Mouse (Mus musculus): ENCODE data around the gene Fsd1. TPM values are rescaled to one million over a fixed set of nuclear protein-coding genes. Genes with fewer than 3 reads are reported as not detected.

Fsd1 gene
- 1.0 and 7.0 TPM in 2 replicates for polyA plus RNA-seq (2012; rRNA removed; ENCODE audit: low replicate concordance)

GRCm38 (mm10) chr17:55986030-55986961, at the start of gene Fsd1:
Gene Fsd1, plus strand, starts transcription at chr17:55986509.

GRCm38 (mm10) chr17:55949400-55949799, 36.9 kb upstream of the Fsd1 start, which contains the start of gene Zfp119b:
Gene Zfp119b, minus strand, starts transcription at chr17:55949500.

GRCm38 (mm10) chr17:55952447-55953027, 33.8 kb upstream of the Fsd1 start, which contains the start of gene Ebi3:
Gene Ebi3, plus strand, starts transcription at chr17:55952640.

GRCm38 (mm10) chr17:55958918-55959728, 27.2 kb upstream of the Fsd1 start, which contains the start of gene Yju2:
Gene Yju2, plus strand, starts transcription at chr17:55959099.

GRCm38 (mm10) chr17:55969966-55970891, 16.1 kb upstream of the Fsd1 start, which contains the start of gene Shd:
Gene Shd, plus strand, starts transcription at chr17:55970467.

GRCm38 (mm10) chr17:56005415-56006061, 19.2 kb downstream of the Fsd1 start, which contains the start of the genes Stap2 and Mpnd:
Gene Stap2, minus strand, starts transcription at chr17:56005584.
Gene Mpnd, plus strand, starts transcription at chr17:56005711.

GRCm38 (mm10) chr17:56036176-56036900, 50.0 kb downstream of the Fsd1 start, which contains the start of gene Sh3gl1:
Gene Sh3gl1, minus strand, starts transcription at chr17:56036635.

GRCm38 (mm10) chr17:56040030-56040856, 53.9 kb downstream of the Fsd1 start, which contains the start of gene Chaf1a:
Gene Chaf1a, plus strand, starts transcription at chr17:56040439.

Other genes with a start within 250 kb of the Fsd1 start
- gene Adgre4, start 236.5 kb upstream of the Fsd1 start, polyA plus RNA-seq (2012; rRNA removed; ENCODE audit: low replicate concordance), result 1.0 and 1.6 TPM in 2 replicates
- gene Zfp119a, start 107.6 kb upstream of the Fsd1 start, polyA plus RNA-seq (2012; rRNA removed; ENCODE audit: low replicate concordance), result 0.52 and 0.87 TPM in 2 replicates
- 1.1 and 1.4 TPM in 2 replicates for gene Zfp959, start 94.4 kb upstream of the Fsd1 start, polyA plus RNA-seq (2012; rRNA removed; ENCODE audit: low replicate concordance)
- gene Zfp119b, start 37.0 kb upstream of the Fsd1 start, polyA plus RNA-seq (2012; rRNA removed; ENCODE audit: low replicate concordance), result 0.67 and 0.75 TPM in 2 replicates
- 6.0 and 9.2 TPM in 2 replicates for gene Ebi3, start 33.9 kb upstream of the Fsd1 start, polyA plus RNA-seq (2012; rRNA removed; ENCODE audit: low replicate concordance)
- gene Yju2, start 27.4 kb upstream of the Fsd1 start, polyA plus RNA-seq (2012; rRNA removed; ENCODE audit: low replicate concordance), result 6.9 and 10.4 TPM in 2 replicates
- 0.56 and 13.0 TPM in 2 replicates for gene Shd, start 16.0 kb upstream of the Fsd1 start, polyA plus RNA-seq (2012; rRNA removed; ENCODE audit: low replicate concordance)
- gene Stap2, start 19.1 kb downstream of the Fsd1 start, polyA plus RNA-seq (2012; rRNA removed; ENCODE audit: low replicate concordance), result 25.3 and 34.1 TPM in 2 replicates
- 106 and 131 TPM in 2 replicates for gene Mpnd, start 19.2 kb downstream of the Fsd1 start, polyA plus RNA-seq (2012; rRNA removed; ENCODE audit: low replicate concordance)
- gene Sh3gl1, start 50.1 kb downstream of the Fsd1 start, polyA plus RNA-seq (2012; rRNA removed; ENCODE audit: low replicate concordance), result 75.0 and 104 TPM in 2 replicates
- 2.0 and 5.8 TPM in 2 replicates for gene Chaf1a, start 53.9 kb downstream of the Fsd1 start, polyA plus RNA-seq (2012; rRNA removed; ENCODE audit: low replicate concordance)
- gene Ubxn6, start 88.5 kb downstream of the Fsd1 start, polyA plus RNA-seq (2012; rRNA removed; ENCODE audit: low replicate concordance), result 92.5 and 99.3 TPM in 2 replicates
- gene Hdgfl2, start 93.1 kb downstream of the Fsd1 start, polyA plus RNA-seq (2012; rRNA removed; ENCODE audit: low replicate concordance), result 20.9 and 56.5 TPM in 2 replicates
- gene Plin4, start 123.3 kb downstream of the Fsd1 start, polyA plus RNA-seq (2012; rRNA removed; ENCODE audit: low replicate concordance), result 452 and 1,682 TPM in 2 replicates
- gene Plin5, start 131.1 kb downstream of the Fsd1 start, polyA plus RNA-seq (2012; rRNA removed; ENCODE audit: low replicate concordance), result 12.6 and 29.9 TPM in 2 replicates
- gene Lrg1, start 135.5 kb downstream of the Fsd1 start, polyA plus RNA-seq (2012; rRNA removed; ENCODE audit: low replicate concordance), result 111 and 539 TPM in 2 replicates
- 14.4 and 24.4 TPM in 2 replicates for gene Sema6b, start 153.8 kb downstream of the Fsd1 start, polyA plus RNA-seq (2012; rRNA removed; ENCODE audit: low replicate concordance)
- gene Tnfaip8l1, start 176.0 kb downstream of the Fsd1 start, polyA plus RNA-seq (2012; rRNA removed; ENCODE audit: low replicate concordance), result 8.3 and 9.0 TPM in 2 replicates
- 64.9 and 80.9 TPM in 2 replicates for gene Mydgf, start 197.4 kb downstream of the Fsd1 start, polyA plus RNA-seq (2012; rRNA removed; ENCODE audit: low replicate concordance)
- 42.0 and 57.6 TPM in 2 replicates for gene Dpp9, start 232.4 kb downstream of the Fsd1 start, polyA plus RNA-seq (2012; rRNA removed; ENCODE audit: low replicate concordance)